Mouse (Mus musculus) bone marrow, adult 2 months (tissue): ENCODE measurements around the gene Pik3r5. TPM values are rescaled to one million over a fixed set of nuclear protein-coding genes. Genes with fewer than 3 reads are reported as not detected.

Source experiments
- H3K27ac ChIP-seq: fragments of 200-500 bp; 2 replicates; pipeline ENCODE4 v1.5.1; 2012; ENCODE audit warnings: low read depth, mild to moderate bottlenecking, control low read depth, inconsistent platforms, low read length; ENCODE audit not compliant: control insufficient read depth, poor library complexity, insufficient read depth
- H3K4me1 ChIP-seq: fragments of 200-500 bp; 2 replicates; pipeline ENCODE4 v1.6.1; 2011; ENCODE audit warnings: low read length; ENCODE audit not compliant: control insufficient read depth, insufficient read depth
- H3K4me3 ChIP-seq: fragments of 200-500 bp; replicated peaks from 2 replicates; pipeline ENCODE3; 2011; ENCODE audit warnings: mild to moderate bottlenecking, low read depth, low read length, control low read depth; ENCODE audit not compliant: control insufficient read depth
- CTCF ChIP-seq: fragments of 200-500 bp; IDR thresholded peaks from 2 replicates; pipeline ENCODE4 v1.5.1; 2011; ENCODE audit warnings: low read length, control low read depth; ENCODE audit not compliant: control insufficient read depth, insufficient read depth
- POLR2A ChIP-seq: fragments of 200-500 bp; IDR thresholded peaks from 2 replicates; pipeline ENCODE4 v1.6.1; 2011; ENCODE audit warnings: low read depth, mild to moderate bottlenecking, control low read depth, low read length, borderline replicate concordance; ENCODE audit not compliant: control insufficient read depth
- WGBS: fragments of 180-500 bp; shearing (Covaris S2); methylation state at CpG from one replicate; pipeline ENCODE4 v1.1.7; 2018; 5-methylcytosine and 5-hydroxymethylcytosine counted together
- polyA plus RNA-seq: library from polyadenylated mRNA; stranded (reverse); fragments of >200 nt; gene quantifications from 2 replicates; pipeline ENCODE4 v1.2.4, GENCODE M21; 2011; ENCODE audit warnings: low replicate concordance; ENCODE audit not compliant: missing spikeins, insufficient read depth, insufficient read length

The Pik3r5 gene
- polyA plus RNA-seq, 1 experiment: 26.5 TPM

GRCm38 (mm10) chr11:68488256-68488824 is 56.4 kb downstream of the Pik3r5 start:
- Histone ChIP-seq H3K4me1 (no peaks in the 10 kb centered on the region), H3K27ac (no peak overlapping the region), H3K4me3 (no peak overlapping the region)
- WGBS: 81% methylated on average over 6 of the region's 6 CpGs
- TF ChIP-seq CTCF (no peak), POLR2A (no peak)

GRCm38 (mm10) chr11:68489236-68489635 is 57.3 kb downstream of the Pik3r5 start:
- no peak overlapping the region for H3K4me3 ChIP-seq
- TF ChIP-seq POLR2A (no peak), CTCF (no peak)
- no peak overlapping the region for H3K27ac ChIP-seq
- 75% methylated on average over 2 of the region's 2 CpGs for WGBS
- no peaks in the 10 kb centered on the region for H3K4me1 ChIP-seq

GRCm38 (mm10) chr11:68492592-68492991 is 60.7 kb downstream of the Pik3r5 start:
- H3K4me1 ChIP-seq: peaks cover 5% of the 10 kb centered on the region
- WGBS: 92% methylated on average over 11 of the region's 11 CpGs
- no peak overlapping the region for H3K4me3 ChIP-seq
- TF ChIP-seq CTCF: no peak
- TF ChIP-seq POLR2A: no peak
- no peak overlapping the region for H3K27ac ChIP-seq

GRCm38 (mm10) chr11:68493760-68494159 is 61.8 kb downstream of the Pik3r5 start:
- WGBS: 43% methylated on average over 5 of the region's 5 CpGs
- Histone ChIP-seq H3K4me3 (no peak overlapping the region), H3K4me1 (peaks cover 8% of the 10 kb centered on the region), H3K27ac (no peak overlapping the region)
- TF ChIP-seq CTCF (no peak), POLR2A (no peak)

GRCm38 (mm10) chr11:68497081-68497480 is 65.2 kb downstream of the Pik3r5 start:
- H3K4me1 ChIP-seq: peaks cover 14% of the 10 kb centered on the region
- TF ChIP-seq POLR2A (no peak), CTCF (no peak)
- H3K4me3 ChIP-seq: no peak overlapping the region
- WGBS: 46% methylated on average over 6 of the region's 6 CpGs
- H3K27ac ChIP-seq: peak overlapping the region; percentile 25

- WGBS: 15% methylated on average over 11 of the region's 11 CpGs
- peaks cover 14% of the 10 kb centered on the region for H3K4me1 ChIP-seq
- no peak overlapping the region for H3K27ac ChIP-seq
- H3K4me3 ChIP-seq: no peak overlapping the region
- TF ChIP-seq POLR2A (no peak), CTCF (no peak)
Observed at GRCm38 (mm10) chr11:68498517-68498916, 66.6 kb downstream of the Pik3r5 start.

GRCm38 (mm10) chr11:68498999-68499699 is 67.2 kb downstream of the Pik3r5 start:
- TF ChIP-seq POLR2A: no peak
- TF ChIP-seq CTCF: no peak
- no peak overlapping the region for H3K4me3 ChIP-seq
- H3K4me1 ChIP-seq: peaks cover 14% of the 10 kb centered on the region
- 17% methylated on average over 7 of the region's 8 CpGs for WGBS
- H3K27ac ChIP-seq: no peak overlapping the region

- TF ChIP-seq POLR2A (no peak), CTCF (no peak)
- Histone ChIP-seq H3K4me1 (peaks cover 14% of the 10 kb centered on the region), H3K4me3 (no peak overlapping the region), H3K27ac (no peak overlapping the region)
- 44% methylated on average over 14 of the region's 14 CpGs for WGBS
Observed at GRCm38 (mm10) chr11:68500949-68501350, 69.0 kb downstream of the Pik3r5 start.
